Mouse (Mus musculus) A20 (cell line): ENCODE data around the gene Acox2.

Experiments
- DNase-seq: peaks from one replicate; pipeline ENCODE4 v3.0.0-alpha.2; 2011; ENCODE audit warnings: low read depth, low spot score

Gene Acox2

DNA sequence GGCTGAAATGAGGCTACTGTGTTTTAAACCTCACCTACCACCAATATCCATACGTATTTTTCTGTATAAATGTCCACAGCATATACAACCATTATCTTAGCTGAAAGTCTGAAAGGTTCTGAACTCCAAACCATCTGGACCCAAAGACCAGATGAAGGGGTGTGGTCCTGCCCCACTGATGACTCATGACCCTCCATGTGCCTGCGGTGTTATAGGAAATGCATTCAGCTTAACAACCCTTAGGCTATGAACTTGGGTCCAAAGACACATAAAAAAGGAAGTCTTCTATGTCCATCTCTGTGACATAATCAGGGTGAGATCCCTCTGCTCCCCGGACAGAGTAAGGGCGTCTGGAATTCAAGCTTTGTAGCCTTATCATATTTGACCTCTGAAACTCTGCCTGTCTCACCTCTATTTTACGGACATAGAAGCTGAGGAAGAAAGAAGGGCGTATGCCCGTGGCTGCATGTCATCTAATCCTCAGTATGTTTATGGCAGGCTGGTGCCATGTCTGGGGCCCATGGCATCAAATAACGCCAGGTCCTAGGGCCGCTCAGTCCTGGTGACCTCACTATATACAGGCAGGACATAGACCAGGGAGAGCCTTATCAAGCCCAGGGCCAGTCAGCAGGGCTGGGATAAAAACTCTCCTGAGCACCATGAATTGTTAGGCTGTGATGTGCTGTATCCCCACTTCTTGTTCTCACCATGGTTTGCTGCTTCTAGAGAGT lies 8.8 kb downstream of the Acox2 start:
- DNase-seq, result no peak

DNA sequence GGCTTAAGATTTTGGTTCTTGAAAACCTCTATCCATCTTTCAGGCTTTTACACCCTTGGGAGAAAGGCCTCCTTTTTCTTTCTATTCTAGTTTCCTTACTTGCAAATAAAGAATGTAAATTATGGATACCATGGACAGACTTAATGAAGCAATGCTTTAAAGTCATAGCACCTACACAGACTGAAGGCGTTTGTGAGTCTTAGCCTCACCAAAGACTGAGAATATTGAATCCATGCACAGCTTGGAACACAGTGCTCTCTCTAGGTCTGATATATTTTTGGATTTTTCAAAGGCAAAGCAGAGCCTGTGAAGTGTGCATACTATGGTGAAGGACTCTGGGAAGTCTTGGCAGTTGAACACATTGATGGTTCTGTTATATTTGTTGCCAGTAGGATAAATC lies 9.9 kb downstream of the Acox2 start:
- DNase-seq, result no peak

DNA sequence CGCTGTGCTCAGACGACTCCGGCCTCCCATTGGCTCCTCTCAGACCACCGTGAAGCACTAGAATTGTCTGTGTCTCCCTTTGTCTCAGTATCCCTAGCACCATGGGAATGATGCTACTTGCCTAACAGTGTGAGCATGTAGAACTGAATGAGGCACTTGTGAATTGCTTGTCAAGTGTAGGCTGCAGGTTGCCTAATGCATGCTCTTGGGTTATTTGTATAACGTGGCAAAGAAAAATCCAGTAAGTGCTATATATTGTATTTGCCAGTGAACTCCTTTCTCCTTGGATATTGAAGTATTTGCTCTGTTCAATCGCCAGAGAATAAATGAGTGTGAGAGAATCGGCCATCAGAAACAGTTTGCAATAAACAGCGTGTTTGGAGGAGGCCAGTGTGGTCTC lies 12.3 kb downstream of the Acox2 start:
- no peak for DNase-seq

DNA sequence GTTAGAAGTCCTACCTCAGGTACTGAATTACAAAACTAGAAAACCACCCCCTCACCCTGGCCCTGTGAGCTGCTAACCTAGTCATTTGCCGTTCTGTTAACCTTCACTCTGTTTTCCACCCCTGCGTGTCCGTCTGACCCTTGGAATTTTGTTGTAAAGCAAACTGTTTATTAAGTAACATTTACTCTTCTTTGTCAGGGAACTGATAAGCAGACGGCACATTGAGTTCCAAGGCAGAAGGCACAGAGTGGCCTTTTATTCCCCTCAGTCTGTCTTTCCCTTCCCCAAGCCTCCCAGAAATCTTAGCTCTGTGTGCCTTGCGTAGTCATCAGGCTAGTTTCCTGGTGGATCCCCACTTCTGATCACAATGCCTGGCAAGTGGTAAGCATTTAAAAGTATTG lies 14.9 kb downstream of the Acox2 start:
- DNase-seq, result no peak

DNA sequence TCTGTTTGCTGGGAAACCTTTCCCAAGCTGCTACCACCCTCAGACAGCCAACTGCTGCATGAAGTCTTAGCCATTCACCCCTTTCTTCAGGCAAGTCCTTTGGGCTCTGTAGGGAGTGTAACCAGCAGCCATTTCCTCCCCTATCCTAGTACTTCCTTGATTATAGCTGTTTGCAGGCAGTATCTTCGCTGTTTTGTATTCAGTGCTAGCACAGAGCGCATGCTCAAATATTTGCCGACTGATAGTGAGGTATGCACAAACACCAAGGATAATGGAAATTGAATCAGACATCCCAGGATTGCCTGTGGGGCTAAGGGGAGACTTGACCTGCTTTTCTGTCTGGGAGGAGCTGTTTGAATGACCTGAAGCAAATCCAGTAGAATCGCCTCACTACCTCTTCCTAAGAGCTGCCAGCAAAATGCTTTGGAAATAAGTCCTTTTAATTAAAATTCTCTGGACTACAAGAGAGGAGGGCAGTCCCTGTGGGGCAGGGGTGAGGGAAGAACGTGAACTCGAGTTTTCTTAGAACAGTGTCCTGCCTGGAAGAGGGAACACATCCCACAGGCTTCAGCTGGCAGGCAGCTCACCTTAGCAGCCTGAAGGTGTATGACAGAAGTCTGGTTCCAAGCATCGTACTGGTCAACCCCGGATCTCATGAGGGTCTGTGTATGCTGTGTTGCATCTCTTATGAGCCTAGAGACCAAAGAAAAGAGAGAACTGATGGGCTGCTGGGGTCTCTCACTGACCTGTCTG lies 15.8 kb downstream of the Acox2 start:
- no peak for DNase-seq

DNA sequence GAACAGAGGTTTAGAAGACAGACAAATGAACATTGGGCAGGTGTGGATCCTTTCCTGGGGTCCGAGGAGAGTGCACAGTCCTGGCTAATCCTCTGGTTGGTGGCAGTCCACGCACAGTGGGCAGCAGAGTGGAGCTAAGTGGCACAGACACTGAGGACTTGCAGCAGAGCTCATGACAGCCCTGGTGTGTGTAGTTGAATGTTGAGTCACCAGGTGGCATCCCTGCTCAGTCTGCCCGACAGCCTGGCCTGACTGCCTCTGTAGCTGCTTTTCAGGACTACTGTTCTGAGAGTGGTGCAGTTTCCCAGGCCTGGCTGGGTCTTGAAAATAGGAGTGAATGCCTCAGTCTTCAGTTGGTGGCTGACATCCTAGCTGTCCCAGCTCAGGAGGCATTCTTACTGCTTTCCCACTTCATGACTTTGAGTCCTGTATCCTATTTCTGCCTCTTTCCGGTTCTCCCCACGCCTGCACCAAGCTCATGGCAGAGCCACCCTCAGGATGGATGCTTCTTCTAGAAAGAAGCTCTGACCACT lies 16.7 kb downstream of the Acox2 start:
- peak; percentile 21 for DNase-seq

DNA sequence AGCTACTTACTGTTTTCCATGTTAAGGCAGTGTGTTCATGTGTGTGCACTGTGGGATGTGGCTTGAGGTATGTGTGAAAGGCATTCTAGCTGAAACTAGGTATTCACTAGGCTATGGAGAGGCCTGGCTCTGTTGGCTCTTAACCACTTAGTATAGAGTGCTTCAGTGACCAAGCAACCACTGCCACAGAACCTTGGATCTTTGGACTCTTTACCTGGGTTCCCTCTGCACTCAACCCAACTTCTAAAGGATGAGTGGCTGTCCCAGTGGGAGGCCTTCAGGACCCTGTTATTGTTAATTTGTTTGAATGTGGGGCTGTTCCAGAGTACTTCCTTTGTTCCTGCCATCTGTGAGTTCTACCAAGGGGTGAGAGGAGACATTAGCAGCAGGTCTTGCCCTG lies 17.3 kb downstream of the Acox2 start:
- DNase-seq, result no peak

DNA sequence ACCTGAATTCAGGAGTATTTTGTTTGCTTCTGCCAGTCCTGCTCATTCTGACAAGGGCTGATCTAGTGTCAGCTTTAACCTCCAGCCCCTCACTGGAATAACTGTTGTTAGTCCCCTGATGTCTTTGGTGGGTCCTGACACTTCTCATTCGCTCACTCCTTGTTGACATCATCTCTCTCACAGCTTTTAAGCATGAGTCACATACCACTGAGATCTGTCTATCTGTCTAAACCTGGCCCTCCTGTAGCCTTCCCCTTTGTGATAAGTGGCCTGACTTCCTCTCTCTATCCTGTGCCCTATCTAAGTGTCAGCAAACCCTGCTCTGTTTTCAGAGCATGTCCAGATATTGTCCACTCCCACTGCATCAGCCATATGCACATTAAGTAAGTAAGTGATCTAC lies 25.9 kb downstream of the Acox2 start:
- no peak for DNase-seq

DNA sequence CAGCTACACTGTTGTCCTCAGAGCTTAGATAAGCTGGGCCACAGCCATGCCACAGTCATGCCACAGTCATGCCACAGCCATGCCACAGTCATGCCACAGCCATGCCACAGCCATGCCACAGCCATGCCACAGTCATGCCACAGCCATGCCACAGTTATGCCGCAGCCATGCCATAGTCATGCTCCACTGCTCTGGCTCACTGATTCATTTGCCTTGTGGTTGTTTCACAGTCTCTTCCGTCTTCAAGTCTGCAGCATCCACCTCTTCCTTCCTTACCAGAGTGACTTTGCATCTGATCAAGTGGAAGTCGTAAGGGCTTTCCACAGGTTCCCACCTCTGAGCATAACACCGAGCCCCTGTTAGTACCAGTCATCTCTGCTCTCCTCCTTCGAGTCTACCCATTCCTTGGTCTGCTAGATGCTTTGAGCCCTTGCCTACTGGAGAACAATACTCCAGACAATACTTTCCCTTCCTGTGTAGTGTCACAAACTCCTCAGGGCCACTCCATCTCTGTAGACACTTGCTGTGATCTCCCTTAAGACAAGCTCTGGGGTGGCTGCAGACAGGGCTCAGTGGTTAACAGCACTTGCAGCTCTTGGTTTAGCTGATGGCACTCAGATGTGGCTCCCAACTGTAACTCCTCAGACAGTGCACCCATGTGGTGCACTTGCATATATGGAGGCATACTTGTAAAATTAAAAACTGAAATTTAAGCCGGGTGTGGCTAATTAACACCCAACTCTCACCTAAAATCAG lies 26.8 kb downstream of the Acox2 start:
- DNase-seq, result no peak

DNA sequence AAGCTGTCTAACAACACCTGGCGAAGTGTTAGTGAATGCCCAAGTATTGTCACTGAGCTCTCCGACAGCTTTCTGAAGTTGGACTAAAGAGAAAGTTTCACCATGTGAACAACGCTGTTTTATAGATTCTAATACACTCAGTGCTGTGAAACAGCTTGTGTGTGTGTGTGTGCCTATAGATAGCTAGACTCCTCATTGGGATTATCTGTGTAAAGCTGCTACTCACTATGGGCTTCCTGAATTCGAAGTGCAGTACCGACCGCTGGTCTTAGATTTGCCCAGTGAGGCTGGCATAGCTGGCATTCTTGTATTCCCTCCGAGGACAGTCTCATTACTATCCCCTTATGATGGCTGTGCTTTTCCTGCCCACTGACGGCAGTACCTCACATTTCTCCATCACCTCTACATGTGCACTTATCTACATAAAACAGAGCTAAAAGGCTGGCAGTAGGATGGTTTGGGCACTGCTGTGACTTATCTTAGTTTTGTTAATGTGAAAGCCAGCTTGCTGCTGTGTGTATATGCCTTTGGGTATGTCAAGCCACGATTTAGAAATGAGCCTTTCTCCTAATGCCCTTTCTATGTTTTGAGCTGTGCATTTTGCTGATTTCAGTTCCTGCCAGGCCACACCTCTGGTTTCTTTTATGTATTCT lies 29.7 kb downstream of the Acox2 start:
- no peak for DNase-seq

DNA sequence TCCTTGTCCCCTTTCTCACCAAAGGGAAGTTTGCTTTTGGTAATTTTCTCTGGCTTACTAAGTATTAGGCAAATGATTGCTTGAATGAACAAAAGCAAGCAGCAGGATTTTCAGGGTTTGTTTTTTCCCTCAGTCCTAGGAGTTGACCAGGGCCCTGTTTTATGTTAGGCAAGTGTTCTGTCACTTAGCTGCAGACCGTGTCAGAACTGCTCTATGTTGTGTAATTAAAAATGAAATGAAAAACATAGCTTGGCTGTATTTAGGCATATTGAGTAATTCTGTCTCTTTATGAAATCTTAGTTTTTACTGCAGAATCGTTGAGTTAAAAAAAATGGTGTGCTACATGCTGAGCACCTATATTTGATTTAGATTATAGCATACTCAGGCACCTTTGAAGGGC lies 34.3 kb downstream of the Acox2 start:
- DNase-seq, result no peak

DNA sequence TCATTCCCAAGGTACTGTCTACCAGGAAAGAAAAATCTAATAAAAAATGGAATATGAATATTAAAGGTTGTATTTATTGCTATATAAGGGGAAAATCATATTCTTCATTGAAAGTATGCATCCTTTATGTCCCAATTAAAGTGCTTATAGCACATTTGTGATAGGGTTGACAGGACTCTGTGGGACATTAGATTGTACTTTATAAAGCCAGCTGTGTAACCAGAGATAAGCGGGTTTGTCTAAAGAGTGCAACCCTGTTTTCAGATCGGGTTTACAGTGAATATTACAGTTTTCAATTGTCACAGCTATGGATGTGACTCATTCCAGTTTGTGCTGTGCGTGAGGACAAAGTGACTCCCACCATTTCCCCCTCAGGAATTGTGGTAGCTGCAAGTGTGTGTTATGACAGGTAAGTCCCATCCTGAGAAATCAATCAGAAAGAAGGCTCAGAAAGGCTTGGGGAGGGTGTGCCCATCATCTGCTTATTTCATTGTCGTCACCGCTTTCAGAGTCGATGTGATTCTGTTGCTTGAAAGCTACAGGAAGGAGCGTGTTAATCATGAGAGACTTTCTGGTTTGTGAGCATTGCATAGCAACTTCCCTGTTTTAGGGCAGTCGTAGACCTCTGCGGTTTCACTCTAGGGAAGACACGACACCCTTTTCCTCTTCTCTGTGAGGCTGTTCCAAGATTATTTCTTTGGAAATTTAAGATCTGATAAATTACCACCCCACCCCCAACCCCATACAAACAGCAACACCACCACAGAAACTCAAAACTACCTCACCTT lies 35.5 kb downstream of the Acox2 start:
- no peak for DNase-seq

DNA sequence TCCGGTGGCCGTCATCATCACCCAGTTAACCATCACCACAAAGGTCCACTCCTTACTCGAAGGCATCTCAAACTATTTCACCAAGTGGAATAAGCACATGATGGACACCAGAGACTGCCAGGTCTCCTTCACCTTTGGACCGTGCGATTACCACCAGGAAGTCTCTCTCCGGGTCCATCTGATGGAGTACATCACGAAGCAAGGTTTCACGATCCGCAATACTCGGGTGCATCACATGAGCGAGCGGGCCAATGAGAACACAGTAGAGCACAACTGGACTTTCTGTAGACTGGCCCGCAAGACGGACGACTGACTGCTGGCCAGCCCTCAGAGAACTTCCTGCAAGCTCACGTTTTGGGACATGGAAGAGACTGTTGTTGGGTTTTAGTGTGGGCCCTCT lies 36.6 kb downstream of the Acox2 start:
- no peak for DNase-seq

DNA sequence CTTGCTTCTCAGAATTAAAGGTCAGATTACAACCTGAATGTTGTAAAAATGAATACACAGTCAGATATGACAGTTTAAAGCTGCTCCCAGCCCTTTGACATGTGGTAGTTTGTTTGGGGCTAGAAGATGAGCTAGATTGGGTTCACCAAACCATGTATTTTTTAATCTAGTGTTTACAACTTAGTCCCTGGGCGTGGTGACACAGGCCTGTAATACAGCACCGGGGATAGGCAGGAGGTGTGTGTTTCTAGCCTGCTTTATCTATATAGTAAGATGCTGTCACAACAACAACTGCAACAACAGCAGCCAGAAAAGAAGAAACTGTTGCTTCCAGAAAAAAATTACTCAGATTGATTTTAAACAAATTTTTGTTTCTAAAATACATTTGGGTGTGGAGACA lies 38.2 kb downstream of the Acox2 start:
- no peak for DNase-seq

DNA sequence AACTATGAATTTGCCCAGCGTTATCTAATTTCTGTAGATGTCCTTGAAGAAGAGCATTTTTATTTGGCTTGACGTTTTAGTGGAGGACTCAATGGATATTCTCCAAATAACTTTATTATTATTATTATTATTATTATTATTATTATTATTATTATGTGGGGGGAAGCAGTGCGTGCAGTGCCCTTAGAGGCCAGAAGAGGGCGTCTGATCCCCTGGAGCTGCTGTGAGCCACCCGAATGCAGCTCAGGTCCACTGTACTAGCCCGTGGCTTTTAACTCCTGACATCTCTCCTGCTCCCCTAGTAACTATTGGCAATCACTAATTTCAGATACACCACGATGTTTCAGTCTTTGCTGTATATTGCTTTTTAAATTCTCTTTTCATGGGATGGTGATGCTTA lies 38.8 kb downstream of the Acox2 start:
- peak; percentile 45 for DNase-seq

DNA sequence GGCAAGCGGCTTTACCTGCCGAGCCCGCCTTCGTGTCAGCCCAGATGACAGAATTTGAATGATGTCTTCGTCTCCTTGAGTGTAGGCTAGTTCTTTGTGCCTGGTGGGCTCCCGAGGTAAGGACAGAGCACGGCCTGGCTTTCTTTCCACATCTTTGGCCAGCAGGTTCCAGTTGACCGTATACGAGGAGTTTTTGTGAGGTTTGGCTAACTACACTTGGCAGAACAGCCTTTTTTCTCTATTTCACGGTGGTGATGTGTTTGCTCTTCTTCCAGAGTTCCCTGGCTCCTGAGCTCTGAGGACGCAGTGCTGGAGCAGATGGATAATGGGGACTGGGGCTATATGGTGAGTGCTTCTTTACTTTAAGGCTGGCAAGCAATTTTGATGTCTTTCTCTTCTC lies 39.3 kb downstream of the Acox2 start:
- no peak for DNase-seq

DNA sequence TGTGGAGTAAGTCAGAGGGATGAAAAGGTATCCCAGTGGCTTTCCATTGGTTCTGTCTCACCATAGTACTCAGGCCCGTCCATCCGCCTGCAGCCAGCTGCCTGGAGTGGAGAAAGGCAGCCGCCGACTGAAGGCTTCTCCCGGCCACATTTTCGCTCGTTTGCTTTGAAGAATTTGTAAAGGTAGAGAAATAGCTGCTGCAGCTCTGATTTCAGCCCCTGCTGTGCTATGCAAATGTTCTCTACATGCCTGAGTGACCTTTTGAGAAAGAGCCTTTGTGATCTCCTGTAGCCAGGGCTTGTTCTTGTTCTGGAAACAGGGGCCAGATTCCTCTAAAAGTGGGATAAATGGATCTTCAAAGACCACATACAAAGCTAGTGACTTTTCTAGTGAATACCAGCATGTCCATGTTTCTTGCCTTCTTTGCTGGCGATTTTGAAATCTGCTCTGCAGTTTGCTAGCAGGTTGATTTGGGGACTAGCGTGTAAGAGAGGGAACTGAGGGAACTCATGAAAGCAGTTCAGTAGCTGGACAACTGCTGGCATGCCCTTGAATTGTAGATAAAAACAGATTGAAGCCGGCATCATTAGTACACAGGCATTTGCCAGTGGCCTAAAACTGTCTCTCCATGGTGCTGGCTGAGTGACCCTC lies 40.3 kb downstream of the Acox2 start:
- DNase-seq, result peak; percentile 83

DNA sequence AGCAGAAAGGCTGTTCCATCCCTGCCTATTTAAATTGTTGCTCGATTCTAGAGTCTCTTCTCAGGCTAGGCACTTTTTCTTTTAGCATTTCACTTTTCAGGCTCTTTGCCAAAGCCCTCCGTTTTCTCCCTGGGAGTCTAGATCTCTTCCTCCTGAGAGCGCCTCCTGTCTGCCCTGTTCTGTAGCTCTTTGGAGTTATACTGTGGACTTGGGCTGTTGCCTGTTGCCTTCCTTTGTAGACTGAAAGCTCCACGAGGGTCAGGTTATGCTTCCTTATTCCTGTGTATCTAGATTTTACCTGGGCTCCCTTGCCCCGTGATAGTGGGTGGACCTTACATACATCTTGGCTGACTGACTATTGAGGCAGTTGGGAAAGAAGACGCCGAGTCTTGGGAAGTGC lies 40.9 kb downstream of the Acox2 start:
- DNase-seq, result no peak

DNA sequence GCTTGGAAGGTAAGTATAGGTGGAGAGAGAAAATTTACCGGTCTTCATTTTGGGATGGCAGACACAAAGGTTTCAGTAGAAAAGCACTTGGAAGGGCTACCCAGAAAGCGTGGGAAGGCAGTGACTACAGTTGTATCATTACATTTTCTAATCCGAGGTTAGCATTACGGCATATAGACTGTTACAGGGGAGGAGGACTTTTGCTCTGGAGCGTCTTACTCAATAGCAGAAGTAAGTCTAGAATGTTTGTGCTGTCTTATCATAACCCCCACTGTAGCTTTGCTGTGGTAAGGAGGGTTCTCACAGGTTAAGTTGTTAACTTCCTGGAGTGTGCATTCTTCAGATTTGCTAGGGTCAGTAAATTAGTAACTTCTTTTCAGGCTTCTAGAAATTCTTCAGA lies 43.1 kb downstream of the Acox2 start:
- no peak for DNase-seq

DNA sequence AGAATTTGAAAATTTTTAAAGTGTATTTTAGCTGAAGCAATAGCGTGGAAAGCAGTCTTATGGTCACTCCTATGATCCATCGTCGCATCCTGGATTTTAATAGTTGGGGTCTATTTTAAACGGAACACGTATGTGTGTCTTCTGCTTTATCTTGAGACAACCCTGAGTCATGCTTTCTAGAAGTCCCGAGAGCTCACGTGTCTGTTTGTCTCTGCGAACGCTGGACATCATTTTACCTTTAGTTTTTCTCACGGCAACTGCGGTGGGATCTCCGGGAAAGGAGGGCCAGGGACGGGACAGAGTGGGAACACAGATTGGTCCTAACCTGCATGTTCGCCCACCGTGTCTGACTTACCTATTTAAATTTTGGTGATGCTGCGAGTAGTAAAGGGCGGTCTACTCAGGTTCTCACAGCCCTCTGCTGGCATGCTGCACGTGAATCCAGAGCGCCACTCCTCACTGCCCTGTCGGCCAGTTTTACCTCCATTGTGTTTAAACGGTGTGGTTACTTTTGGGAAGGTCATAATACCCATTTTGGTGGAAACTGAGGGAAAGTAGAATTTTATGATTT lies 43.9 kb downstream of the Acox2 start:
- no peak for DNase-seq
